Mouse (Mus musculus): ENCODE data around the gene Sept12. TPM values are rescaled to one million over a fixed set of nuclear protein-coding genes. Genes with fewer than 3 reads are reported as not detected.

Gene Sept12
- total RNA-seq, 2 experiments from 2014 or later = not detected

GRCm38 (mm10) chr16:4974521-4974920, 23.1 kb downstream of the Sept12 start:
- no peak for DNase-seq

GRCm38 (mm10) chr16:4971626-4972025, 26.0 kb downstream of the Sept12 start:
- DNase-seq = no peak

- no peak for DNase-seq
Measured at GRCm38 (mm10) chr16:4969055-4969843, 28.4 kb downstream of the Sept12 start.

DNA sequence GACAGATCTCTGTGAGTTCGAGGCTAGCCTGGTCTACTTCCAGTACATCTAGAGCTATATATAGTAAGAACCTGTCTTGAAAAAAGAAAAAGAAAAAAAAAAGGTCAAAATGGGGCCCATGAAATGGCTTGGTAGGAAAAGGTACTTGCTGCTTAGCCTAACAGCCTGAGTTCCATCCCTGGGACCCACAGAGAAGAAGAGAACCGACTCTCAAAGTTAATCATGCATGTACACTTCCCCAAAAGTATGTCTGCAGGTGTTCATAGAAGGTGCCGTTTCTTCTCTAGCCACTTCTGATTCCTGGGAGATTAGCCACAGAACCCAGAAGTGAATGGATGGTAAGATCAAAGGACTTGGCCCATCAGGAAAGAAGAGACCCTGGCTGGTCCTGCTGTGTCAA, 29.2 kb downstream of the Sept12 start:
- DNase-seq = no peak

DNA sequence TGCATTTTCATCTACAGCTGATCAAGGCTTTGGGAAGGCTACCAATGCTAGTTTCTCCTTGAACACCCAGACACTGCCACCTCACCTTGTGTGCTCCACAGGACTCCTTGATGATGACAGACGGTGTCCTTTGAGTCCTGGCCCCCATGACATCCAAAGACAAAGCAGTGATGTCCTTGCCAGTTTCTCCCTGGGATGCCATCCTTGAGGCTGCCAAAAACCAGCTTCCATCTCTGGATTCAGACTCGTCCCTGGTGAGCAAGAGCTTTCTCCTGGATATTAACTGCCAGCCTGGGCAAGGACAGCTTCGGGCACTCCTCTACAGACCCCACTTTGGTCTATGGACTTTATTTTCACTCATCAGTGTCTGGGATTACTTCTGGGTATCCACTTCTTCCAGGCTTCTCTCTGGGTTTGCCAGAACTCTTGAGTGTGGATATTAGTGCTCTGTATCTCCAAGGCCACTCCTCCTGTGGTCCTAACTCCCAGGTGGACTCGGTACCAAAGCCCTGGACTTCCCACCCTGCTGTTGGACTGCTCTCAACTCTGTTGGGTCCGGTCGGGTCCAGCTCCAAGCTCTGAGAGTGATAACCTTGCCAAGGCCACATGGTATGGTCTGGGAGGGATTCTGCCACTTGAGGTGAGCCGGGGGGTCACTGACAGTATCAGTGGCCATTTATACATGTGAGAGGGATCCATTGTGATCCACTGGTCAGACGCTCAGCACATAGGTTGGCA, 32.1 kb downstream of the Sept12 start:
- no peak for DNase-seq

GRCm38 (mm10) chr16:4964731-4965391, 32.8 kb downstream of the Sept12 start:
- DNase-seq = no peak

DNA sequence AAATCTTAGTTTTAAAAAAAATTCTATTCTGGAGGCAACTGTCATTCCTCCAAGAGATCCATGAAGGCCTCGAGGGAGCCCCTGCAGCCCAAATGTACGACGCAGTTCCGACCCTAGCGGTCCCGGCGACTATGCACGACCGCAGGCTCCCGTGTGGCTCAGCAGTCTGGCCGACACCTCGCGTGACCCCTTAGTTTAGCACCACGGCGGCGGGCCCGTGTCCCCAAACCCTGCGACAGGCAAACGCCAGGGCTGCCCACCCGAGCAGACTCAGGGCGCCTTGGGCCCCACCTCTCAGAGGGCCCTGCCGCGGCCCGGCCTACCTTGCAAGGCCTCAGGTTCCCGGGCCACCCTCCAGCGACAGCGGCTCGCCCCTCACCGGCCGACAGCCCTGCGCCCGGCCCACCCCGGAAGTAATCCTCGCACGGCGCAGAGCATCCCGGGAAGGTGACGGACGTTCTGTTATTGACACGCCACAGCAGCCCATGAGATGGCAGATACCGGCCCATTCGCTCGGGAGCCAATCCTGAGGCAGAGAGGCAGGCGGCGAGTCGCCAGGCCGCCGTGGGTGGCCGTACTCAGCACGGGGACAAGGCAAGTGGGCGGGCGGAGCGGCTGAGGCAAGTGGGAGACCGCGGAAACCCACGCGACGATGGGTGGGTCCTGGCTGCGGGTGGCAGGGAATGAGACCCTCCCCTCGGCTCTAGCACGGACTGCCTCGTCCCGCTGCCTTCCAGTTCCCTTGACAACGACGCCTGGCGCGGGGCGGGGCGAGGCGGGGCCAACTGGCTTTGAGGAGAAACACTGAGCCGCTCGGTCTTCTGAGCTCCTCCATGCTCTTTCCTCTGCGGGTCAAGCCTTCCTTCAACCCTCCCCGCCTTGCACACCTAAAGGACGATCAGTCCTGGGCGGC, 33.6 kb downstream of the Sept12 start, which contains the start of gene Anks3:
Gene Anks3 (minus strand): TSS at position 409 of the 913 bp plus-strand sequence.
- peak; percentile 99 to 100 for DNase-seq

GRCm38 (mm10) chr16:4963346-4963745, 34.3 kb downstream of the Sept12 start:
- no peak for DNase-seq

DNA sequence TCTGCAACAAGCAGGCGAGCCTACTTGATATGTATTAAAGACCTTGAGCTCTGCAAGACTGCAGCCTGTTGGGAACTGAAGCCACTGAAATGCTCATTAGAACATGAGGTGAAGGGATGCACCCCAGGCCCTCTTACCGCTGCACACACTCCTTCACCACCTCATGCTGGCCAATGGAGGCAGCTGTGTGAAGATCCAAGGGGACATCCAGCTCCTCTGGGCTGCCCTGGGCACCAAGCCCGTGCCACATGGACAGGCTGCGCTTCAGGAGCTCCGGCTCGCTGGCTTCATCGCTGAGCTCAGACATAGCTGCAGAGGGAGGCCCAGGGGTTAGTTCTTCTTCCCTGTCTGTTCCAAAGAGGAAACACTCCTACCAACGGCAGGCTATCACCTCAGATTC, 37.4 kb downstream of the Sept12 start:
- DNase-seq = no peak

DNA sequence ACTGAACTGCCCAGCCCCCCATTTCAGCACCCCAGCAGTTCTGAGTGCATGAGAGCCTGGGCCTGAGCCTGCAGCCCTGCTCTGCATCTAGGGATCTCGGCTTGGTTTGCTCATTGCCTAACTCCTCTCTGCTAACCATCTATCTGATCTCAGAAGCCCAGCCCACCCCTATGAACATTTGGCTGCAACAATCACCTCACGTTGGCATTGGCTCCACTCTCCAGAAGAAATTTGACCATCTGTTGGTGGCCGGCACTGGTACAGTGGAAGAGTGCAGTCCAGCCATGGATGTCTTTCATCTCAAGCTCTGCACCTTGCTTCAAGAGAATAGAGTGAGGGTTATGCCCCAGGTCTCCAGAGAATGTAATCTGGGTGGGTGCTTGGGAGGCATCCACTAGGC, 40.2 kb downstream of the Sept12 start:
- no peak for DNase-seq

GRCm38 (mm10) chr16:4956609-4957008, 41.0 kb downstream of the Sept12 start:
- DNase-seq = no peak

GRCm38 (mm10) chr16:4947378-4947777, 50.3 kb downstream of the Sept12 start:
- no peak for DNase-seq

DNA sequence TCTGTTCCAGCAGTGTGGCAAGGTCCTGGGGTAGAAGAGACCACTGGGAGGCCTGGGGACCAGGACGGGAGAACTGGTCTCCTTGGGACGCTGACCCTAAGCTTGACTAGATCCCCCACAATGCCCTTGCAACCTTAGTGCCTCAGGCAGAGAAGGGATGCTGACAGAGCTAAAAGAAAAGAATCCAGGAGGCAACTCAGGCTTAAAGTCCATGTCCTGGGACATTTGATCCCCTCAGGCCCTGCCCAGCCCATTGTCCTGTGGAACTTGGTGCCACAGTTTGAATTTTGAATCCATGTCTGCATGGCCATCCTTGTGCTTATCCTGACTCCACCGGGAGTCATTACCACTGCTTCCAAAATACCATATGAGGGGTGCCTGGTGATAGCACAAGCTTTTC, 51.5 kb downstream of the Sept12 start:
- DNase-seq = no peak

GRCm38 (mm10) chr16:4945415-4945814, 52.2 kb downstream of the Sept12 start:
- no peak for DNase-seq

- DNase-seq = no peak
Measured at GRCm38 (mm10) chr16:4943431-4943830, 54.2 kb downstream of the Sept12 start.

DNA sequence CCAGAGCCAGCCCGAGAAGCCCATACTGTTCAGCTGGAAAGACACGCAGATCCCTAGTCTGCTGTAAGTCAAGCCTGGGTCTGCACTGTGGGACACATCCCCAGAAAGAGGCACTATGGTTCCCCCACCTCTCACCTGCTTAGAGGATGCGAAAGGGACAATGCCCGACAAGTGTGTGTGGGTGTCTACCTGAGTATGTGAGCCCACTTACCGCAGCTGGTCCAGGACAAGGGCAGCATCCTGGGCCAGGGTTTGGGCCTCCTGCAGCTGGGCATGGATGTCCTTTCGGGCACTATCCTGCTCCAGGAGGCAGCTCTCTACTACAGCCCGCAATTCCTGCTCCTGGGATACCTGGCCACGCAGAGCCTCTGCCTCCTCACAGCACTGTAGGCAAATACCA, 54.8 kb downstream of the Sept12 start:
- DNase-seq = no peak

DNA sequence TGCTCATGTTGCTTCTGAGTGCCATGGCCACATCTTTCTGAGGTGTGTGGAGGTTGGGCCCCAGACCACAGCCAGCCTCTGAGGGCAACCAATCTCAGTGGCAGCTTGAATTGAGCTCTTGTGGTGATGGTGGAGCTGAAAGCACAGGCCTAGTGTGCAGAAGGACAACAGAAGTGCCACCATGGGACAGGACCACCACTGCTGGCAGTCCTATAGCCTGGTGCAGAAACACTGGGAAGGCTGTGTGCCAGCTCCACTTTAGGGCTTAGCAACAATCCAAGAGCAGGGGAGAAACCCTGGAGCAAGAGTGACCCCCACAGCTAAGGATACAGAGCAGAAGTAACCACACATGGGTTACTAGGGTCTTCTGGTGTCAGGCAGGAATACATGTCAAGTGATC, 56.6 kb downstream of the Sept12 start:
- no peak for DNase-seq

DNA sequence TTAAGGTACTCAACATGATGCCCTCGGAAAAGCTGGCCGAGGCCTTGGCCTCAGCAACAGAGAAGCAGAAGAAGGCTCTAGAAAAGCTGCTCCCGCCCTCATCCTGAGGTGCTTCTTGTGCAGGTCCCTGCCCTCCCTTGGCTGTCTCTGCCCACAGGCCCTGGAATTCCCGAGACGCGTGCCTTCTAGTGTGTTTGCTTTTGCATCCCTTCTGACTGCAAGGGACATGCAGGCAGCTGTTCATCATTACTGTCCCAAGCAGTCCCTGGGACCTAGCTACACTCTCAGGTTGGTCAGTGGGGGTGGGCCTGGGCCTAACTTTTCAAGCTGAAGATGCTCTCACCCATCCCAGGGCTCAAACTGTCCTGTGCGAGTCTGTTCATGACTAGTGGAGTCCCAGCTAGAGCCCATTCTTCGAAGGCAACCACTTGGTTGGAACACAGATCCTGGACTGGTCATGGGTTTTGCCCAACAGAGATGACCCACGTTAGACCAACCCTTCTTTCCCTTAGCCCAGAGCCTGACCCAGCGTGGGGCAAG, 57.3 kb downstream of the Sept12 start:
- DNase-seq = no peak

GRCm38 (mm10) chr16:4939412-4939811, 58.2 kb downstream of the Sept12 start:
- DNase-seq = peak in 1 of 2 experiments; percentile 46

GRCm38 (mm10) chr16:4938989-4939388, 58.7 kb downstream of the Sept12 start:
- DNase-seq = peak; percentile 94 to 95

- DNase-seq = no peak
Measured at GRCm38 (mm10) chr16:4938461-4938860, 59.2 kb downstream of the Sept12 start, which contains the start of gene Nudt16l1. Gene Nudt16l1, plus strand, starts transcription at chr16:4938761.

Data from layer of hippocampus, postnatal 36 days (tissue).